Mouse (Mus musculus): ENCODE measurements around the gene Kctd17. TPM values are rescaled to one million over a fixed set of nuclear protein-coding genes. Genes with fewer than 3 reads are reported as not detected.

The Kctd17 gene
- polyA plus RNA-seq (2012; ENCODE audit: insufficient read depth, low replicate concordance): 9.6 TPM in 1 of 2 replicates, not detected in the other

DNA sequence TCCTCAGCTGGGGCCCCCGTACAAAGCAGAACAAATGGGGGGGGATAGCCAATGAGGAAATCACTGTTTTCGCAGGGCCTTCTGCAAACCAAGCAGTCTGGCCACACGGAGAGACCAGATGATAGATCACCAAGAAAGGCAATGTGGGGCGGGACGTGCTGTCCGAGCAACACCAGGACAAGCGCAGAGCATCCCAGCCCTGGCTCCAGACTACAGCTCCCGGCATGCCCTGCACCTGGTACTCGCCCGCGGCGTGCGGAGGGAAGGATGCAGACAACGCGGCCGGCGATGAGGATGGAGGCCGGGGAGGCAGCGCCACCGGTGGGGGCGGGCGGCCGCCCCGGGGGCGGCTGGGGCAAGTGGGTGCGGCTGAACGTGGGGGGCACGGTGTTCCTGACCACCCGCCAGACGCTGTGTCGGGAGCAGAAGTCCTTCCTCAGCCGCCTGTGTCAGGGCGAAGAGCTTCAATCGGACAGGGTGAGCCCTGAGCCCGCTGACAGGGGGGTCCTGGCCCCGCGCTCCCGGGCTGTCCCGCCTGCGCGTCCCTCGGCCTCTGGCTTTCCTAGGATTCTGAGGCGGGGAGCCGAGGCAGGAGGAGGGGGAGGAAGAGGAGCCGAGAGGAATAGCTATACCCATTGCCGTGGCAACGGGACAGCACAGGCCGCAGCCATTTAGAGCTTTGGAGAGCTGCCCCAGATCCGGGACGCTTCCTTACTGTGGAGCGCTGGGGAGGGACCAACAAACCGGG, at the start of gene Kctd17:
TSS of gene Kctd17 (plus strand) at position 174 of the 748 bp plus-strand sequence.
- TF ChIP-seq GATA1 (IDR thresholded peaks at IDR 0.05; ENCODE audit: borderline replicate concordance, low read length): no peak
- TF ChIP-seq FLI1 (IDR thresholded peaks at IDR 0.05; ENCODE audit: low read length): no peak
- peaks cover 92% of the 10 kb centered on the region for H3K27me3 ChIP-seq (replicated peaks)
- peaks cover 15% of the 10 kb centered on the region for H3K9me3 ChIP-seq
- H3K4me3 ChIP-seq (replicated peaks): peak within 1 kb of the TSS; percentile 77
- peaks cover 23% of the 10 kb centered on the region for H3K4me1 ChIP-seq
- H3K36me3 ChIP-seq (replicated peaks; ENCODE audit: low read length): no peaks in the 10 kb centered on the region

GRCm38 (mm10) chr15:78380208-78380607, 48.2 kb upstream of the Kctd17 start:
- Histone ChIP-seq H3K4me1 (peaks cover under 1% of the 10 kb centered on the region), H3K36me3 (replicated peaks; ENCODE audit: low read length) (no peaks in the 10 kb centered on the region), H3K27me3 (replicated peaks) (peaks cover 69% of the 10 kb centered on the region), H3K9me3 (peaks cover 10% of the 10 kb centered on the region; the same call in 1 of the 2 replicates), H3K4me3 (replicated peaks) (no peak overlapping the region)
- no peak for TF ChIP-seq GATA1 (IDR thresholded peaks at IDR 0.05; ENCODE audit: borderline replicate concordance, low read length)
- no peak for TF ChIP-seq FLI1 (IDR thresholded peaks at IDR 0.05; ENCODE audit: low read length)

- Histone ChIP-seq H3K36me3 (replicated peaks; ENCODE audit: low read length) (no peaks in the 10 kb centered on the region), H3K9me3 (peaks cover 10% of the 10 kb centered on the region; the same call in 1 of the 2 replicates), H3K4me3 (replicated peaks) (no peak overlapping the region), H3K4me1 (peaks cover 6% of the 10 kb centered on the region), H3K27me3 (replicated peaks) (peaks cover 67% of the 10 kb centered on the region)
- TF ChIP-seq GATA1 (IDR thresholded peaks at IDR 0.05; ENCODE audit: borderline replicate concordance, low read length) (no peak), FLI1 (IDR thresholded peaks at IDR 0.05; ENCODE audit: low read length) (no peak)
Measured at GRCm38 (mm10) chr15:78380741-78381140, 47.6 kb upstream of the Kctd17 start.

DNA sequence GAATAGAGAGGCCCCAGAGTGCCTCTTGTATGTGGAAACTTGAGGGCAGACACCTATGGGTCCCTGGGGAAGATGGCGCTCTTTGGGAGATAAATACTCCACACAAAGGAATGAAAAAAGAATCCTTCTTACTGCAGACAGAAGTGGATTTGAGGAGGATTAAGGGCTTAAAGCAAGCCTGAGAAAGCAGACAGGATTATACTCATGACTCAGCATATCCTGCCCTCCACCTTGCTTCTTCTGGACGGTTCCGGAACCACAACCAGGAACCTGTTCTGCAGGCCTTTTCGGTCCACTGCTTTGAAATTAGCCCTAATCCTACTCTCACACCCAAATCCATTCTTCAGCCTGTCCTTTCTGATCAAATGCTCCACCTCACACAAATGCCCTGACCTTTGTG, 46.2 kb upstream of the Kctd17 start:
- Histone ChIP-seq H3K36me3 (replicated peaks; ENCODE audit: low read length) (no peaks in the 10 kb centered on the region), H3K9me3 (peaks cover 10% of the 10 kb centered on the region; the same call in 1 of the 2 replicates), H3K27me3 (replicated peaks) (peaks cover 70% of the 10 kb centered on the region), H3K4me1 (peaks cover 10% of the 10 kb centered on the region), H3K4me3 (replicated peaks) (no peak overlapping the region)
- TF ChIP-seq GATA1 (IDR thresholded peaks at IDR 0.05; ENCODE audit: borderline replicate concordance, low read length) (no peak), FLI1 (IDR thresholded peaks at IDR 0.05; ENCODE audit: low read length) (no peak)

- Histone ChIP-seq H3K36me3 (replicated peaks; ENCODE audit: low read length) (no peaks in the 10 kb centered on the region), H3K27me3 (replicated peaks) (peaks cover 67% of the 10 kb centered on the region)
Measured at GRCm38 (mm10) chr15:78383450-78384219, 44.7 kb upstream of the Kctd17 start.

DNA sequence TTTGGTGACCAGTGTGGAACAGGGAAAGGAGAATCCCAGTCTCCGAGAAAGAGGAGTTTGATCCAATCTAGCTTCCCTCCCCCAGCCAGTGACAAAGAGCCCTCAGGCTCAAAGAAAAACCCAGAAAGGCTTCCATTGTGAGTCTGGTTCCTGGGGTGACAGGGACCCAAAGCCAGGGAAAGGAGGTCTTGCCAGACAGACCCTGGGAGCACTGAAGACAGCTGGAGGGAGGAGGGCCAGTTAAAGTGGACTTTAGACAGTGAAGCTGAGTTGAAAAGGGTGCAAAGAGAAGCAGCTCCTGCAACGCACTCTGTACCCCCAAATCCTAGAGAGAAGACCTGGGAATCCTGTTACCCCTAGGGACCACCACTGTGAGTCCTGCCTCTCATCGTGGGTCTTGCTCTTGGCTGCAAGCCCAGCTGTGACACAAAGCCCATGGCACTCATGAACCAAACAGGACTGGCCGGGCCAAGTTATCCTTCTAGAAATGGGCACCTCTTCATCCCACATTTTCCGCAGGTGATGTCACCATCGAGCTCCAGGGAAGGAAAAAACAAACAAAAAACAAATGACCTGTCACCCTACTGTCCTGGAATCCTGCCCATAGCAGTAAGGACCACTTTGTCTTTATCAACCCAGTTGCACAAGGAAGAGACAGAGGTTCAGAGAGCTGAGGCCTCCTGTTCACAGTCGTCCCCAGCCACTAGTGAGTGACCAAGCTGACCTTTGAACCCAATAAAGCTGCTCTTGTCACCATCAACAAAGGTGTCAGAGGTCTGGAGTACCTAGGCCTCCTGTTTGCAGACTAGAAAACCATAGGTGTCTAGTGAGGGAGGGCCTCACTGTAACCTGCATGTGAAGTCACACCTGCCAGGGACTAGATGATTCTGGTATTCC, 43.9 kb upstream of the Kctd17 start:
- peaks cover under 1% of the 10 kb centered on the region; the same call in 1 of the 2 replicates for H3K9me3 ChIP-seq
- H3K4me3 ChIP-seq (replicated peaks): no peak overlapping the region
- H3K36me3 ChIP-seq (replicated peaks; ENCODE audit: low read length): no peaks in the 10 kb centered on the region
- TF ChIP-seq FLI1 (IDR thresholded peaks at IDR 0.05; ENCODE audit: low read length) (no peak), GATA1 (IDR thresholded peaks at IDR 0.05; ENCODE audit: borderline replicate concordance, low read length) (no peak)
- H3K4me1 ChIP-seq: peaks cover 10% of the 10 kb centered on the region
- H3K27me3 ChIP-seq (replicated peaks): peaks cover 66% of the 10 kb centered on the region

More at GRCm38 (mm10) chr15:78383450-78384219, 44.7 kb upstream of the Kctd17 start:
- peaks cover 10% of the 10 kb centered on the region for H3K4me1 ChIP-seq
- H3K4me3 ChIP-seq (replicated peaks): no peak overlapping the region
- no peak for TF ChIP-seq GATA1 (IDR thresholded peaks at IDR 0.05; ENCODE audit: borderline replicate concordance, low read length)
- no peak for TF ChIP-seq FLI1 (IDR thresholded peaks at IDR 0.05; ENCODE audit: low read length)
- peaks cover 9% of the 10 kb centered on the region; the same call in 1 of the 2 replicates for H3K9me3 ChIP-seq

DNA sequence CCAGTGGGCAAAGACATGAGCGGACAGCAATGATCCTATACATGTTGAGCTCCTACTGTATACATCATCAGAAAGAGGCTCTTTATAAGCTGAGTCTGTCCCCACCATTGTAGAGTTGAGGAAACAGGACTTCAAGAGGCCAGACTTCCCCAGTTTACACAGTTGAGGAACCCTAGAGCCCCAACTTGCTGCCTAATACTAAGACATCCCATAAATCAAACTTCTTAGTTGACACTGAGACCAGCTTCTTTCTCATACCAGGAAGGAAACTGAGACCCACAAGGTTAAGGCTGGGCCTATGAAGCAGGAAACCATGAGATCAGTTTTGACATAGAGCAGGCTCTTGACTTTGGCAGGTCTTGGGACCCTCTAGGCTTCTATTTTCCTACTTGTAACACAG, 42.8 kb upstream of the Kctd17 start:
- no peaks in the 10 kb centered on the region for H3K36me3 ChIP-seq (replicated peaks; ENCODE audit: low read length)
- no peak overlapping the region for H3K4me3 ChIP-seq (replicated peaks)
- peaks cover 10% of the 10 kb centered on the region for H3K4me1 ChIP-seq
- no peak for TF ChIP-seq GATA1 (IDR thresholded peaks at IDR 0.05; ENCODE audit: borderline replicate concordance, low read length)
- no peaks in the 10 kb centered on the region for H3K9me3 ChIP-seq
- H3K27me3 ChIP-seq (replicated peaks): peaks cover 76% of the 10 kb centered on the region

GRCm38 (mm10) chr15:78390855-78391254, 37.5 kb upstream of the Kctd17 start:
- no peak for TF ChIP-seq GATA1 (IDR thresholded peaks at IDR 0.05; ENCODE audit: borderline replicate concordance, low read length)
- no peak for TF ChIP-seq FLI1 (IDR thresholded peaks at IDR 0.05; ENCODE audit: low read length)
- H3K27me3 ChIP-seq (replicated peaks): peaks cover 76% of the 10 kb centered on the region
- no peak overlapping the region for H3K4me3 ChIP-seq (replicated peaks)
- no peaks in the 10 kb centered on the region for H3K36me3 ChIP-seq (replicated peaks; ENCODE audit: low read length)
- 0 out of 2 replicates have a peak, but pooled peaks cover 6% of the 10 kb centered on the region for H3K4me1 ChIP-seq
- peaks cover 12% of the 10 kb centered on the region for H3K9me3 ChIP-seq

DNA sequence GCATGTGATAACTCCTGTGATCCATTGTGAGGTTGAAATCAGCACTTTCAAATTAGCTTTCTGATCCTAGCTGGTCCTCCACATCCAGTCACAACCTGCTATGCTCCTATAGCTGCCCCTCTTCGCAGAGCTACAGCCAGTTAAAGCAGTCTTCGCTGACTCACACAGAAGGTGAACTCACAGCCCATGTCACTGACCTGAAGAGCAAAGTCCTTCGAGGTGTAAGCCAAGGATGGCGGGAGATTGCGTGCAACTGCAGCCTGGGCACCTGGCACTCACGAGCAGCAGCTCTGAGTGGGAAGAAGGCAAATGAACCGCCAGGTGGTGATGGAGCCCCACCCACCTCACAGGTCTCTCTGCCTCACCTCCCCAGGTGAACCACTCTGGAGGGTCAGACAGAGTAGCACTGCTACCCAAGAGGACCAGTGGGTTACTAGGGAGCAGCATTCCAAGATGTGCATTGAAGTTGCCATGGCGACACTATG, 32.8 kb upstream of the Kctd17 start, which contains the start of gene Tex33:
TSS of gene Tex33 (minus strand) at position 435 of the 485 bp plus-strand sequence.
- Histone ChIP-seq H3K36me3 (replicated peaks; ENCODE audit: low read length) (peaks cover 6% of the 10 kb centered on the region), H3K4me1 (peaks cover 17% of the 10 kb centered on the region), H3K4me3 (replicated peaks) (no peak within 1 kb of the TSS), H3K9me3 (peaks cover 12% of the 10 kb centered on the region), H3K27me3 (replicated peaks) (peaks cover 59% of the 10 kb centered on the region)
- TF ChIP-seq GATA1 (IDR thresholded peaks at IDR 0.05; ENCODE audit: borderline replicate concordance, low read length): no peak
- no peak for TF ChIP-seq FLI1 (IDR thresholded peaks at IDR 0.05; ENCODE audit: low read length)

Measured in megakaryocyte, embryonic 14.5 days (primary cell).